Mouse (Mus musculus) subcutaneous adipose tissue, adult 2 months (tissue): ENCODE measurements around the gene Gm8279. TPM values are rescaled to one million over a fixed set of nuclear protein-coding genes. Genes with fewer than 3 reads are reported as not detected.

Experiments used
- polyA plus RNA-seq: library from polyadenylated mRNA; depleted of rRNA; stranded (reverse); fragments of >200 nt; gene quantifications from 2 replicates; pipeline ENCODE4 v1.2.3, GENCODE M21; 2012; ENCODE audit warnings: low replicate concordance; rRNA removed

Gm8279 gene
- polyA plus RNA-seq, result not detected in 2 replicates

DNA sequence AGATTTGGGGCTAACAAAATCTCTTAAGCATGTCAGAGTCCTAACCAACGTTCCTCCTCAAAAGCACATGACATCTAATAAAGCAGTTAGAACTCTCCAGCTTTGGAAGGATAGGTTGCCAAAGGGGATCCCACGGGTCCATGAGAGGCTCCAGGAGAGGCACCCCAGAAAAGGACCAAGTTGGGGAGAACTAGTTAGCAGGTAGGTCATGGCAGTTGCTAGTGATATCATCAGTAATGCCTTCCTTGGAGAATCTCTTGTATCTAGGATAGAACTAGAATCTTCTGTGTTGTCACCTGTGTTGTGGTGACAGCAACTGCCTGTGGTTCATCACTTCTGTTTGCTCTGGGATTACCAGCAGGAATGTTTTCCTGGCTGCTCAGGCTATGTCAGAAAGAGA, at the start of gene Gm8279:
Gene Gm8279, plus strand, starts transcription at position 301 of the 400 bp plus-strand sequence.

DNA sequence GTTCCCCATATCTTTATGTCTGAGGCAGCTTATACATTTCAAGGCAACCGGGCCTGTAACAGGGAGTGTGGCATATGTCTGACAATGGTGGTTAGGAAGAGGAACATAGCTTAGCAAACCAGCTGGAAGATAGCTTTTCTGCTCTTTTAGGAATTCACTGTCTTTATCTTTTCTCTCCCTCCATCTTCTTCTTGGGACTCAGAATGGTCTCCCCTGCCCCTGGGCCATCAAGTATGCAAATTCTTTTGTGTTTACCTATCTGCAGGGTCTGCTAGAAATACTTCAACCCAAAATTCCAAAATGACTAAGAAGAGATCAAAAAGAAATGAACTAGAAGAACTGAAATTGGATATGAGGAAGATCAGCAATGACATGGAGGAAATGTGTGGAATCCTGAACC, 32.9 kb downstream of the Gm8279 start, which contains the start of gene Gm3317:
Gene Gm3317, plus strand, starts transcription at position 301 of the 400 bp plus-strand sequence.

DNA sequence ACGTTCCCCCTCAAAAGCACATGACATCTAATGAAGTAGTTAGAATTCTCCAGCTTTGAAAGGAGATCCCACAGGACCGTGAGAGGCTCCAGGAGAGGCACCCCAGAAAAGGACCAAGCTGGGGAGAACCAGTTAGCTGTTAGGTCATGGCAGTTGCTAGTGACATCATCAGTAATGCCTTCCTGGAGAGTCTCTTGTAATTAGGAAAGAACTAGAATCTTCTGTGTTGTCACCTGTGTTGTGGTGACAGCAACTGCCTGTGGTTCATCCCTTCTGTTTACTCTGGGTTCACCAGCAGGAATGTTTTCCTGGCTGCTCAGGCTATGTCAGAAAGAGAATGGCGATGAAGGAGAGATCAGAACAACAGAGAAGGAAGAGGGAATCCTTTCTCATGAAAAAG, 54.2 kb downstream of the Gm8279 start, which contains the start of gene Gm8271:
Gene Gm8271, plus strand, starts transcription at position 301 of the 400 bp plus-strand sequence.

Other genes with a start within 250 kb of the Gm8279 start
- 0.09 TPM in 1 of 2 replicates, not detected in the other for gene Gm3278, start 239.1 kb upstream of the Gm8279 start, polyA plus RNA-seq
- gene Gm8297, start 147.6 kb upstream of the Gm8279 start, polyA plus RNA-seq, result not detected in 2 replicates
- not detected in 2 replicates for gene Gm3298, start 115.6 kb upstream of the Gm8279 start, polyA plus RNA-seq
- not detected in 2 replicates for gene 4930555G01Rik, start 80.9 kb upstream of the Gm8279 start, polyA plus RNA-seq
- 0.75 TPM in 1 of 2 replicates, not detected in the other for gene Gm8281, start 60.5 kb upstream of the Gm8279 start, polyA plus RNA-seq
- gene Gm3317, start 33.0 kb downstream of the Gm8279 start, polyA plus RNA-seq, result not detected in 2 replicates
- gene Gm8271, start 54.3 kb downstream of the Gm8279 start, polyA plus RNA-seq, result not detected in 2 replicates
- not detected in 2 replicates for gene Gm3526, start 129.1 kb downstream of the Gm8279 start, polyA plus RNA-seq
- gene Gm3542, start 203.4 kb downstream of the Gm8279 start, polyA plus RNA-seq, result not detected in 2 replicates